Mouse (Mus musculus): Measurements from ENCODE around the gene Samd8. TPM values are rescaled to one million over a fixed set of nuclear protein-coding genes. Genes with fewer than 3 reads are reported as not detected.

Gene Samd8
- total and polyA plus RNA-seq, 2 experiments from 2014 or later: 24.9 to 62.4 TPM

GRCm38 (mm10) chr14:21729936-21730335, 20.4 kb upstream of the Samd8 start:
- WGBS: 91% methylated on average over 4 of the region's 4 CpGs
- H3K9me3 ChIP-seq (ENCODE audit: low read length): no peaks in the 10 kb centered on the region
- no peak for TF ChIP-seq CTCF (IDR thresholded peaks at IDR 0.05; ENCODE audit: low read depth)
- ATAC-seq (no peak), DNase-seq (ENCODE audit: low spot score) (no peak)
- no peaks in the 10 kb centered on the region for H3K27me3 ChIP-seq (ENCODE audit: insufficient read depth, low read length)
- H3K27ac ChIP-seq: no peak overlapping the region
- H3K4me2 ChIP-seq (ENCODE audit: low read depth, low read length): no peak overlapping the region
- H3K36me3 ChIP-seq (ENCODE audit: insufficient read depth, low read length): no peaks in the 10 kb centered on the region
- H3K4me1 ChIP-seq (ENCODE audit: insufficient read depth, low read length): no peaks in the 10 kb centered on the region
- H3K9ac ChIP-seq (replicated peaks; ENCODE audit: low read length): no peak overlapping the region
- no peak overlapping the region for H3K4me3 ChIP-seq (ENCODE audit: low read length)

GRCm38 (mm10) chr14:21733131-21733905, 17.0 kb upstream of the Samd8 start:
- Histone ChIP-seq H3K4me2 (ENCODE audit: low read depth, low read length) (no peak overlapping the region), H3K27me3 (ENCODE audit: insufficient read depth, low read length) (no peaks in the 10 kb centered on the region), H3K27ac (no peak overlapping the region), H3K4me3 (ENCODE audit: low read length) (no peak overlapping the region), H3K36me3 (ENCODE audit: insufficient read depth, low read length) (no peaks in the 10 kb centered on the region), H3K9me3 (ENCODE audit: low read length) (no peaks in the 10 kb centered on the region), H3K9ac (replicated peaks; ENCODE audit: low read length) (no peak overlapping the region), H3K4me1 (ENCODE audit: insufficient read depth, low read length) (no peaks in the 10 kb centered on the region)
- no peak for TF ChIP-seq CTCF (IDR thresholded peaks at IDR 0.05; ENCODE audit: low read depth)
- ATAC-seq (no peak), DNase-seq (ENCODE audit: low spot score) (no peak)
- 92% methylated on average over 15 of the region's 15 CpGs for WGBS

GRCm38 (mm10) chr14:21740345-21740744, 10.0 kb upstream of the Samd8 start:
- no peak overlapping the region for H3K9ac ChIP-seq (replicated peaks; ENCODE audit: low read length)
- WGBS: 97% methylated on average over 7 of the region's 7 CpGs

GRCm38 (mm10) chr14:21741314-21741713, 9.0 kb upstream of the Samd8 start:
- peak; percentile 6; the same call in 1 of the 2 replicates for ATAC-seq
- H3K27ac ChIP-seq: no peak overlapping the region
- no peak for DNase-seq (ENCODE audit: low spot score)
- H3K36me3 ChIP-seq (ENCODE audit: insufficient read depth, low read length): no peaks in the 10 kb centered on the region
- WGBS: 87% methylated on average over 3 of the region's 3 CpGs
- H3K9me3 ChIP-seq (ENCODE audit: low read length): no peaks in the 10 kb centered on the region
- H3K27me3 ChIP-seq (ENCODE audit: insufficient read depth, low read length): no peaks in the 10 kb centered on the region
- H3K9ac ChIP-seq (replicated peaks; ENCODE audit: low read length): no peak overlapping the region
- TF ChIP-seq CTCF (IDR thresholded peaks at IDR 0.05; ENCODE audit: low read depth): no peak
- H3K4me2 ChIP-seq (ENCODE audit: low read depth, low read length): no peak overlapping the region
- no peak overlapping the region for H3K4me3 ChIP-seq (ENCODE audit: low read length)
- no peaks in the 10 kb centered on the region for H3K4me1 ChIP-seq (ENCODE audit: insufficient read depth, low read length)

More at GRCm38 (mm10) chr14:21740345-21740744, 10.0 kb upstream of the Samd8 start:
- Histone ChIP-seq H3K4me2 (ENCODE audit: low read depth, low read length) (no peak overlapping the region), H3K9me3 (ENCODE audit: low read length) (no peaks in the 10 kb centered on the region), H3K27ac (no peak overlapping the region), H3K4me3 (ENCODE audit: low read length) (no peak overlapping the region), H3K4me1 (ENCODE audit: insufficient read depth, low read length) (no peaks in the 10 kb centered on the region), H3K36me3 (ENCODE audit: insufficient read depth, low read length) (no peaks in the 10 kb centered on the region), H3K27me3 (ENCODE audit: insufficient read depth, low read length) (no peaks in the 10 kb centered on the region)
- ATAC-seq: no peak
- no peak for TF ChIP-seq CTCF (IDR thresholded peaks at IDR 0.05; ENCODE audit: low read depth)
- no peak for DNase-seq (ENCODE audit: low spot score)

- no peak overlapping the region for H3K4me2 ChIP-seq (ENCODE audit: low read depth, low read length)
- ATAC-seq (peak; percentile 86), DNase-seq (ENCODE audit: low spot score) (peak; percentile 91)
- no peaks in the 10 kb centered on the region for H3K9me3 ChIP-seq (ENCODE audit: low read length)
- 13% methylated on average over 4 of the region's 4 CpGs for WGBS
- no peak overlapping the region for H3K27ac ChIP-seq
- no peaks in the 10 kb centered on the region for H3K27me3 ChIP-seq (ENCODE audit: insufficient read depth, low read length)
- H3K4me1 ChIP-seq (ENCODE audit: insufficient read depth, low read length): no peaks in the 10 kb centered on the region
- H3K36me3 ChIP-seq (ENCODE audit: insufficient read depth, low read length): no peaks in the 10 kb centered on the region
- H3K4me3 ChIP-seq (ENCODE audit: low read length): no peak overlapping the region
- peak; percentile 99 for TF ChIP-seq CTCF (IDR thresholded peaks at IDR 0.05; ENCODE audit: low read depth)
- H3K9ac ChIP-seq (replicated peaks; ENCODE audit: low read length): no peak overlapping the region
Measured at GRCm38 (mm10) chr14:21741786-21742185, 8.5 kb upstream of the Samd8 start.

GRCm38 (mm10) chr14:21742441-21742840, 7.9 kb upstream of the Samd8 start:
- Histone ChIP-seq H3K9ac (replicated peaks; ENCODE audit: low read length) (no peak overlapping the region), H3K27ac (no peak overlapping the region), H3K4me3 (ENCODE audit: low read length) (no peak overlapping the region), H3K36me3 (ENCODE audit: insufficient read depth, low read length) (no peaks in the 10 kb centered on the region), H3K27me3 (ENCODE audit: insufficient read depth, low read length) (no peaks in the 10 kb centered on the region), H3K9me3 (ENCODE audit: low read length) (no peaks in the 10 kb centered on the region), H3K4me1 (ENCODE audit: insufficient read depth, low read length) (no peaks in the 10 kb centered on the region), H3K4me2 (ENCODE audit: low read depth, low read length) (no peak overlapping the region)
- TF ChIP-seq CTCF (IDR thresholded peaks at IDR 0.05; ENCODE audit: low read depth): no peak
- 87% methylated on average over 4 of the region's 4 CpGs for WGBS
- ATAC-seq (no peak), DNase-seq (ENCODE audit: low spot score) (no peak)

- 100% methylated on average over 1 of the region's 1 CpGs for WGBS
- DNase-seq (ENCODE audit: low spot score) (no peak), ATAC-seq (no peak)
- Histone ChIP-seq H3K9me3 (ENCODE audit: low read length) (no peaks in the 10 kb centered on the region), H3K4me1 (ENCODE audit: insufficient read depth, low read length) (no peaks in the 10 kb centered on the region), H3K4me2 (ENCODE audit: low read depth, low read length) (no peak overlapping the region), H3K4me3 (ENCODE audit: low read length) (no peak overlapping the region), H3K9ac (replicated peaks; ENCODE audit: low read length) (no peak overlapping the region), H3K27ac (no peak overlapping the region), H3K36me3 (ENCODE audit: insufficient read depth, low read length) (no peaks in the 10 kb centered on the region), H3K27me3 (ENCODE audit: insufficient read depth, low read length) (no peaks in the 10 kb centered on the region)
- TF ChIP-seq CTCF (IDR thresholded peaks at IDR 0.05; ENCODE audit: low read depth): no peak
Measured at GRCm38 (mm10) chr14:21744169-21744568, 6.2 kb upstream of the Samd8 start.
